Mouse (Mus musculus): ENCODE results near the gene Ssr2.

DNA sequence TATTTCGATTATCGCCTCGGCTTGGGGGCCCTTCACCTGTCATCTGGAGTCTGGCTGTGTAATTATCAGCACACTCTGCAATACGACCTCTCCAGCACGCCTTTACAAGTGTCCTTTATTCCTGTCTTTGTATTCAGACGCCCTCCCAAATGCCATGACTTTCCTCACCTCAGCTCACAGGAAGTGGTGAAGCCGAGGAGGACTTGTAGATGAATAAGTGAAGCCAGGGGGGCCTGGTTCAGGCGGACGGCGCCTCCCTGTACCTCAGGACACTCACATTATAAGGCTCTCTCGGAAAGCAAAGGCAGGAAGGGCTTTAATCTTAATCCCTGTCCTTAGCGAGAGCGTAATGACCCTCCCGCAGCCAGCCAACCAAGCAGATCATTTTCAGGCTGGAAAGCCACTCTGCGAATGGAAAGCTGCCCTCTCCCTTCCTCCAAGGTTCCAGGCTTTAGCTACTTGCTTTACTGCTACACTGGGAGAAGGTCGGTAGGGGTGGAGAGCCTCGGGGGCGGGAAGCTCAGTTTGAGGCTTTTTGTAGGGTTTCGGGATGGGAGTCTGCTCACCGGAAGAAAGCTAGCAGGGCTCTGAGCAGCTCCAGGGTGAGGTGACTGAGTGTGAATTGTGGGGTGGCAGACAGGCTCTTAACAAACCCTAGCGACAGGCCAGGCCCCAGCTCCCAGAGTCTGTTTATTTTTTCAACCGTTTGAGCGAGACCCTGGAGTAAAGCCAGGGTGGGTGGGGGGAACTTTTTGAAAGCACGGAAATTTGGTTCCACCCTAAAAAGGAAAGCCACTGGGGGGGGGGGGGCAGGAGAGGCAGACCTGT, 46.7 kb downstream of the Ssr2 start:
- TF ChIP-seq GATA1 (IDR thresholded peaks at IDR 0.05; ENCODE audit: borderline replicate concordance, low read length) (no peak), FLI1 (IDR thresholded peaks at IDR 0.05; ENCODE audit: low read length) (no peak)

Data from megakaryocyte, embryonic 14.5 days (primary cell).